24 mouse cellular contexts compared by ENCODE assay signal in genomic region chr5:133389023-133389840, GRCm38 (mm10).
A peak's percentile ranks its signal among the peaks of the same experiment; 100 is the strongest.
DNase-seq lines count a peak whose midpoint lies in the region; ATAC-seq and TF ChIP-seq lines count a peak whose summit lies in the region.
"Had no signal": no experiment of that assay in that cellular context is flagged by ENCODE, and none has a peak within 500 bp of the region (broad histone marks: within the 10 kb centered on the region; RNA-seq: fewer than 3 reads in every experiment).

No protein-coding gene starts in this region.

- TF ChIP-seq CTCF in lung, embryonic 14.5 days (IDR thresholded peaks at IDR 0.05; ENCODE audit: low read depth) = no peak

- no peak overlapping the region for H3K4me3 ChIP-seq in lung, embryonic 14.5 days (ENCODE audit: low read depth, low read length)
- H3K4me3 ChIP-seq in forebrain, embryonic 12.5 days (replicated peaks) = no peak overlapping the region
- no peak overlapping the region for H3K4me3 ChIP-seq in forebrain, embryonic 15.5 days
- H3K4me3 ChIP-seq: embryonic facial prominence, embryonic 13.5 days; intestine, embryonic 15.5 days; left cerebral cortex, adult 2 months; limb, embryonic 13.5 days had no signal

- DNase-seq in lung, embryonic 14.5 days = peak; percentile 9
- no peak for DNase-seq in lung, postnatal 10 days
- DNase-seq in layer of hippocampus, postnatal 14 days (ENCODE audit: low spot score in 2 of 2) = peak; percentile 28 to 71
- DNase-seq in thymus, postnatal 25 days = no peak
- DNase-seq: adrenal gland, postnatal 14 days; cerebellum, adult 18-20 months; cerebellum, postnatal 10 days; gastrocnemius, postnatal 10 days; heart, postnatal 14 days; kidney, adult 2 months; retina, postnatal 1 day; right cerebral cortex, postnatal 14 days had no signal

- no peaks in the 10 kb centered on the region for H3K4me1 ChIP-seq in lung, embryonic 14.5 days (ENCODE audit: insufficient read depth)
- H3K4me1 ChIP-seq in forebrain, embryonic 12.5 days = peaks cover 14% of the 10 kb centered on the region
- H3K4me1 ChIP-seq in forebrain, embryonic 15.5 days = peaks cover 28% of the 10 kb centered on the region
- H3K4me1 ChIP-seq: intestine, embryonic 15.5 days; limb, embryonic 13.5 days had no signal

- H3K27me3 ChIP-seq in lung, embryonic 14.5 days (ENCODE audit: insufficient read depth, low read length) = no peaks in the 10 kb centered on the region
- no peaks in the 10 kb centered on the region for H3K27me3 ChIP-seq in forebrain, embryonic 12.5 days
- H3K27me3 ChIP-seq in forebrain, embryonic 15.5 days = no peaks in the 10 kb centered on the region
- H3K27me3 ChIP-seq: embryonic facial prominence, embryonic 13.5 days; intestine, embryonic 15.5 days had no signal

- 68% methylated on average over 6 of the region's 6 CpGs for WGBS in lung, embryonic 14.5 days
- WGBS in forebrain, embryonic 12.5 days = 50% methylated on average over 6 of the region's 6 CpGs
- 17% methylated on average over 6 of the region's 6 CpGs for WGBS in forebrain, embryonic 15.5 days

- H3K9ac ChIP-seq in lung, embryonic 14.5 days = no peak overlapping the region
- H3K9ac ChIP-seq in forebrain, embryonic 12.5 days = no peak overlapping the region
- H3K9ac ChIP-seq in forebrain, embryonic 15.5 days (replicated peaks) = no peak overlapping the region
- H3K9ac ChIP-seq: embryonic facial prominence, embryonic 13.5 days; intestine, embryonic 15.5 days; limb, embryonic 13.5 days had no signal

- H3K9me3 ChIP-seq in lung, embryonic 14.5 days (ENCODE audit: low read depth, low read length) = no peaks in the 10 kb centered on the region
- H3K9me3 ChIP-seq in forebrain, embryonic 12.5 days = peaks cover 5% of the 10 kb centered on the region
- H3K9me3 ChIP-seq in forebrain, embryonic 15.5 days = 0 out of 2 replicates have a peak, but pooled peaks cover 2% of the 10 kb centered on the region
- H3K9me3 ChIP-seq: intestine, embryonic 15.5 days had no signal

- no peaks in the 10 kb centered on the region for H3K36me3 ChIP-seq in lung, embryonic 14.5 days (ENCODE audit: insufficient read depth)
- H3K36me3 ChIP-seq in forebrain, embryonic 12.5 days (replicated peaks) = no peaks in the 10 kb centered on the region
- H3K36me3 ChIP-seq in forebrain, embryonic 15.5 days = no peaks in the 10 kb centered on the region
- H3K36me3 ChIP-seq: embryonic facial prominence, embryonic 13.5 days; intestine, embryonic 15.5 days; limb, embryonic 13.5 days had no signal

- no peak overlapping the region for H3K4me2 ChIP-seq in lung, embryonic 14.5 days
- no peak overlapping the region for H3K4me2 ChIP-seq in forebrain, embryonic 12.5 days
- no peak overlapping the region for H3K4me2 ChIP-seq in forebrain, embryonic 15.5 days (replicated peaks)
- H3K4me2 ChIP-seq: embryonic facial prominence, embryonic 13.5 days; intestine, embryonic 15.5 days; limb, embryonic 13.5 days; liver, embryonic 11.5 days had no signal

- no peak for ATAC-seq in lung, embryonic 14.5 days (ENCODE audit: insufficient read depth)
- ATAC-seq in forebrain, embryonic 12.5 days (ENCODE audit: low FRiP score) = peak; percentile 63
- peak; percentile 85 for ATAC-seq in forebrain, embryonic 15.5 days (replicated peaks)
- no peak for ATAC-seq in cerebellum, adult (ENCODE audit: insufficient number of reproducible peaks, low FRiP score, low TSS enrichment)
- ATAC-seq: CD4-positive, CD25-positive, alpha-beta regulatory T cell, adult 4 months; hindbrain, postnatal 0 days; intestine, embryonic 15.5 days; lung, postnatal 0 days had no signal

- no peak overlapping the region for H3K27ac ChIP-seq in lung, embryonic 14.5 days (ENCODE audit: low read depth)
- H3K27ac ChIP-seq in forebrain, embryonic 12.5 days = 0 out of 2 replicates have a peak overlapping the region, but pooled peaks have one; percentile 0
- peak overlapping the region; percentile 55 for H3K27ac ChIP-seq in forebrain, embryonic 15.5 days (replicated peaks)
- H3K27ac ChIP-seq: embryonic facial prominence, embryonic 13.5 days; hindbrain, postnatal 0 days; intestine, embryonic 15.5 days; left cerebral cortex, adult 2 months; limb, embryonic 13.5 days; macrophage had no signal

Comparison
In these comparisons a context has a peak if more than half of its experiments do, and no peak if none do; other contexts are left out.
1. DNase-seq: peak in lung, embryonic 14.5 days (single experiment) and layer of hippocampus, postnatal 14 days (2 of 2); none in lung, postnatal 10 days (single experiment) and thymus, postnatal 25 days (single experiment).
2. ATAC-seq: peak in forebrain, embryonic 12.5 days (single experiment) and forebrain, embryonic 15.5 days (single experiment); none in lung, embryonic 14.5 days (single experiment) and cerebellum, adult (single experiment).